10 mouse cellular contexts compared by ENCODE assay signal in the genomic region with DNA sequence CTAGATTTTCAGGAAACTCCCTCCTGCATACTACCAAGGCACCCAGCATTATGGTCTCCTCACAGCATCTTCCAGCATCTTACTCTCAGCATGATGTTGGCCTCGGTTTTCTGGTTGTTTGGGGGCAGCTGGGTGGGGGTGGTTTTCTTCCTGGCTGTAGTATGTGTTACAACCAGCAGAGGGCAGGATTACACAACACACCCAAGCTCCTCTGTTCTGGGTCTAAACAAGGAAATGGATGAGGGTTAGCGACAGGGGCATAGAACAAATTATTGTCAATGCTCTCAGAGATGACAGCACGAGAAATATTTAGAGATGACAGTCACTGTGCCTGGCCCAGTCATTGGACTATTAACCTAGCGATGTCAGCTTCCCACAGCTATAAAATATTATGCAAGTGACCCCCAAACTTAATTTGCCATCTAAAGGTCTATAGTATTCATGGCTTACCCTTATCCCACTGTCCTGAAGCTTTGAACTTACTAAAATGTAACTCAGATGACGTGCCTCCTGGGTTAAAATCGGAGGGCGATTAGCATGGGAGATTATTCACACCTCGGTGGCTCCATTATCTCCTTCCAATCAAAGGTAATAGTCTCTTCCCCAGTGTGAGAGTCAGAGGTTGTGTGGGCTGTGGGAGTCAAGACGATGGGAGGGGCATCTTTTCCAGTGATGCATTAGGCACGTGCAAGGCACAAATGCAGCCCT. TPM values are rescaled to one million over a fixed set of nuclear protein-coding genes. Genes with fewer than 3 reads are reported as not detected.
DNase-seq lines count a peak whose midpoint lies in the region; ATAC-seq lines count a peak whose summit lies in the region.
"Had no signal": no experiment of that assay in that cellular context is flagged by ENCODE, and none has a peak within 500 bp of the region (broad histone marks: within the 10 kb centered on the region; RNA-seq: fewer than 3 reads in every experiment).

No protein-coding gene starts in this region.

- WGBS in heart, embryonic 10.5 days, result 19% methylated on average over 10 of the region's 10 CpGs
- WGBS in embryonic facial prominence, embryonic 14.5 days, result 19% methylated on average over 10 of the region's 10 CpGs
- WGBS in hindbrain, embryonic 13.5 days, result 4% methylated on average over 10 of the region's 10 CpGs

- no peak overlapping the region for H3K4me3 ChIP-seq in heart, embryonic 10.5 days
- no peak overlapping the region for H3K4me3 ChIP-seq in embryonic facial prominence, embryonic 14.5 days (ENCODE audit: low read depth, low read length)
- no peak overlapping the region for H3K4me3 ChIP-seq in hindbrain, embryonic 13.5 days
- H3K4me3 ChIP-seq: limb, embryonic 13.5 days had no signal

- H3K36me3 ChIP-seq in heart, embryonic 10.5 days, result no peaks in the 10 kb centered on the region
- H3K36me3 ChIP-seq in embryonic facial prominence, embryonic 14.5 days (ENCODE audit: control insufficient read depth, insufficient read depth, low read length), result no peaks in the 10 kb centered on the region
- H3K36me3 ChIP-seq in hindbrain, embryonic 13.5 days, result no peaks in the 10 kb centered on the region
- H3K36me3 ChIP-seq: G1E; limb, embryonic 13.5 days had no signal

- H3K4me1 ChIP-seq in heart, embryonic 10.5 days, result no peaks in the 10 kb centered on the region
- no peaks in the 10 kb centered on the region for H3K4me1 ChIP-seq in embryonic facial prominence, embryonic 14.5 days (ENCODE audit: control insufficient read depth, insufficient read depth, low read length)
- peaks cover 6% of the 10 kb centered on the region for H3K4me1 ChIP-seq in hindbrain, embryonic 13.5 days (replicated peaks)

- H3K27me3 ChIP-seq in heart, embryonic 10.5 days (ENCODE audit: insufficient read depth, poor library complexity, severe bottlenecking), result no peaks in the 10 kb centered on the region
- H3K27me3 ChIP-seq in embryonic facial prominence, embryonic 14.5 days (replicated peaks; ENCODE audit: control insufficient read depth, insufficient read depth, low read length), result no peaks in the 10 kb centered on the region
- H3K27me3 ChIP-seq in hindbrain, embryonic 13.5 days, result no peaks in the 10 kb centered on the region

- no peaks in the 10 kb centered on the region for H3K9me3 ChIP-seq in heart, embryonic 10.5 days
- H3K9me3 ChIP-seq in embryonic facial prominence, embryonic 14.5 days (ENCODE audit: control insufficient read depth, low read length), result no peaks in the 10 kb centered on the region
- H3K9me3 ChIP-seq in hindbrain, embryonic 13.5 days, result no peaks in the 10 kb centered on the region
- H3K9me3 ChIP-seq: limb, embryonic 13.5 days had no signal

- ATAC-seq in embryonic facial prominence, embryonic 14.5 days (ENCODE audit: low read depth), result peak; percentile 44; the same call in 1 of the 2 replicates
- peak; percentile 75 for ATAC-seq in hindbrain, embryonic 13.5 days (ENCODE audit: low FRiP score)
- ATAC-seq in megakaryocyte progenitor cell, adult 5-6 weeks (replicated peaks; ENCODE audit: poor library complexity), result peak; percentile 98

- H3K4me2 ChIP-seq in embryonic facial prominence, embryonic 14.5 days (ENCODE audit: low read depth, low read length), result no peak overlapping the region
- H3K4me2 ChIP-seq in hindbrain, embryonic 13.5 days, result no peak overlapping the region
- H3K4me2 ChIP-seq: limb, embryonic 13.5 days had no signal

- no peak overlapping the region for H3K27ac ChIP-seq in heart, embryonic 10.5 days
- H3K27ac ChIP-seq in embryonic facial prominence, embryonic 14.5 days (replicated peaks; ENCODE audit: low read depth, low read length), result no peak overlapping the region
- no peak overlapping the region for H3K27ac ChIP-seq in hindbrain, embryonic 13.5 days
- H3K27ac ChIP-seq: limb, embryonic 13.5 days had no signal

- no peak overlapping the region for H3K9ac ChIP-seq in embryonic facial prominence, embryonic 14.5 days (ENCODE audit: low read depth, low read length)
- no peak overlapping the region for H3K9ac ChIP-seq in hindbrain, embryonic 13.5 days
- H3K9ac ChIP-seq: limb, embryonic 13.5 days had no signal

- peak; percentile 14 to 42 for DNase-seq in heart, adult 18-20 months
- DNase-seq in heart, embryonic 10.5 days (ENCODE audit: low spot score), result no peak
- DNase-seq in adrenal gland, postnatal 36 days, result peak; percentile 16 to 53
- peak; percentile 40 for DNase-seq in embryonic facial prominence, embryonic 14.5 days (ENCODE audit: low spot score)
- DNase-seq in layer of hippocampus, adult 8-10 months (ENCODE audit: low spot score in 2 of 2), result peak; percentile 4 to 57
- peak; percentile 30 for DNase-seq in right cerebral cortex, postnatal 14 days

RNA-seq across cellular contexts. Expression of a gene that starts 52.2 kb away (rescaled TPM):
- 10 to 100 TPM; 95.8 to 98.7 TPM for total RNA-seq in heart, adult 18-20 months (2021)
- polyA plus RNA-seq in heart, embryonic 10.5 days (2016; fragmentation: Nextera tagmentation; extraction: Ambion mirVana), result 20.5 and 23.8 TPM in 2 replicates
- 10 to 100 TPM; 46.5 to 73.1 TPM for total RNA-seq in adrenal gland, postnatal 36 days (2021)
- polyA plus RNA-seq in embryonic facial prominence, embryonic 14.5 days (2014; fragmentation: Nextera tagmentation; extraction: Ambion mirVana), result 12.0 and 15.1 TPM in 2 replicates
- polyA plus RNA-seq in hindbrain, embryonic 13.5 days (2015; fragmentation: Nextera tagmentation; extraction: Ambion mirVana), result 6.7 and 8.4 TPM in 2 replicates
- total RNA-seq in layer of hippocampus, adult 8-10 months (2022), result 1 to 10 TPM; 4.3 to 6.9 (median 5.1) TPM
- total RNA-seq in megakaryocyte progenitor cell, adult 5-6 weeks (2015), result 27.2 and 28.1 TPM in 2 replicates
- 11.7 and 15.5 TPM in 2 replicates for total RNA-seq in megakaryocyte progenitor cell, adult 5-6 weeks (2017)
- polyA plus RNA-seq: G1E had no signal

Comparison
In these comparisons a context has a peak if more than half of its experiments do, and no peak if none do; other contexts are left out.
1. ATAC-seq: peak in every context shown above with its lines; median percentile 98 in megakaryocyte progenitor cell, adult 5-6 weeks; 75 in hindbrain, embryonic 13.5 days; 44 in embryonic facial prominence, embryonic 14.5 days.